Mouse (Mus musculus) ES-E14 (cell line): ENCODE data around the gene Fam160a2. TPM values are rescaled to one million over a fixed set of nuclear protein-coding genes. Genes with fewer than 3 reads are reported as not detected.

ENCODE experiments used
- DNase-seq: peaks from one replicate; pipeline ENCODE4 v3.0.0-alpha.2; 2013; ENCODE audit warnings: low read depth, low spot score
- H3K27ac ChIP-seq: 2 replicates; pipeline ENCODE4 v1.5.1; 2012; ENCODE audit warnings: low read depth, mild to moderate bottlenecking, low read length, moderate library complexity, mixed read lengths; ENCODE audit not compliant: poor library complexity, insufficient read depth, severe bottlenecking
- H3K36me3 ChIP-seq: 2 replicates; pipeline ENCODE4 v1.6.1; 2012; ENCODE audit warnings: mild to moderate bottlenecking, low read length, moderate library complexity, mixed read lengths; ENCODE audit not compliant: control insufficient read depth, poor library complexity, insufficient read depth, severe bottlenecking
- H3K4me1 ChIP-seq, 2 experiments: fragments of 150-350 bp in 1 of 2; sonication (generic) in 1 of 2; 2 replicates each; pipeline ENCODE4 v1.6.1; 2012; ENCODE audit warnings: low read length in 2 of 2, mild to moderate bottlenecking in 1 of 2, mixed read lengths in 1 of 2; ENCODE audit not compliant: control insufficient read depth in 2 of 2, insufficient read depth in 2 of 2, poor library complexity in 1 of 2
- H3K4me3 ChIP-seq, 2 experiments: fragments of 150-350 bp in 1 of 2; sonication (generic) in 1 of 2; 2 replicates each; pipeline ENCODE4 v1.5.1; 2012; ENCODE audit warnings: low read length in 2 of 2, low read depth in 1 of 2, mild to moderate bottlenecking in 1 of 2, mixed read lengths in 1 of 2; ENCODE audit not compliant: insufficient read depth in 1 of 2, poor library complexity in 1 of 2, severe bottlenecking in 1 of 2
- H3K9ac ChIP-seq: 2 replicates; pipeline ENCODE4 v1.6.1; 2012; ENCODE audit warnings: low read depth, mild to moderate bottlenecking, low read length, mixed read lengths; ENCODE audit not compliant: poor library complexity, insufficient read depth, severe bottlenecking
- H3K9me3 ChIP-seq: fragments of 150-350 bp; sonication (generic); 2 replicates; pipeline ENCODE4 v1.6.1; 2012; ENCODE audit warnings: low read depth, mild to moderate bottlenecking, low read length; ENCODE audit not compliant: control insufficient read depth, insufficient read depth
- CHD2 ChIP-seq: IDR thresholded peaks from 2 replicates; pipeline ENCODE4 v1.6.1; 2014; ENCODE audit warnings: mild to moderate bottlenecking, low read depth, low read length, inconsistent platforms
- HCFC1 ChIP-seq: IDR thresholded peaks from 2 replicates; pipeline ENCODE4 v1.6.1; 2012; ENCODE audit warnings: low read length, inconsistent platforms, borderline replicate concordance; ENCODE audit not compliant: insufficient read depth
- MAFK ChIP-seq: IDR thresholded peaks from 2 replicates; pipeline ENCODE4 v1.6.1; 2014; ENCODE audit warnings: mild to moderate bottlenecking, low read depth, low read length, inconsistent platforms; ENCODE audit not compliant: insufficient read depth
- ZC3H11A ChIP-seq: IDR thresholded peaks from 2 replicates; pipeline ENCODE4 v1.6.1; 2012; ENCODE audit warnings: low read depth, mild to moderate bottlenecking, inconsistent platforms, low read length, borderline replicate concordance
- ZNF384 ChIP-seq: IDR thresholded peaks from 2 replicates; pipeline ENCODE4 v1.6.1; 2012; ENCODE audit warnings: low read depth, low read length, inconsistent platforms
- in situ Hi-C, 2 experiments: fragments of 600-800 bp; cut with MboI; formaldehyde crosslinking; loops; one replicate each; pipeline ENCODE4 v1.15.1; 2025; ENCODE audit warnings: low sequenced_read_pairs in 2 of 2, inconsistent platforms in 1 of 2; ENCODE audit not compliant: unreplicated experiment in 2 of 2
- total RNA-seq: library from RNA; depleted of rRNA; stranded (reverse); fragments of 300-350 nt; gene quantifications from 2 replicates; pipeline ENCODE4 v1.2.3, GENCODE M21; 2012

Fam160a2 gene
- total RNA-seq, 1 experiment = 29.9 TPM

- no peak for TF ChIP-seq CHD2
- no peak for TF ChIP-seq ZNF384
- TF ChIP-seq MAFK = no peak
- no peak for TF ChIP-seq HCFC1
- no peak for TF ChIP-seq ZC3H11A
- in situ Hi-C loops = no loop called here
- Histone ChIP-seq H3K9me3 (no peaks in the 10 kb centered on the region), H3K9ac (no peak overlapping the region), H3K27ac (no peak overlapping the region), H3K4me3 (peak overlapping the region; percentile 24 to 26; a peak in 2 of 4 replicates), H3K4me1 (peaks cover 0 to 3% of the 10 kb centered on the region in 2 experiments; a peak in 1 of 4 replicates), H3K36me3 (no peaks in the 10 kb centered on the region)
- no peak for DNase-seq
Observed at GRCm38 (mm10) chr7:105434798-105435197, 34.9 kb upstream of the Fam160a2 start.

DNA sequence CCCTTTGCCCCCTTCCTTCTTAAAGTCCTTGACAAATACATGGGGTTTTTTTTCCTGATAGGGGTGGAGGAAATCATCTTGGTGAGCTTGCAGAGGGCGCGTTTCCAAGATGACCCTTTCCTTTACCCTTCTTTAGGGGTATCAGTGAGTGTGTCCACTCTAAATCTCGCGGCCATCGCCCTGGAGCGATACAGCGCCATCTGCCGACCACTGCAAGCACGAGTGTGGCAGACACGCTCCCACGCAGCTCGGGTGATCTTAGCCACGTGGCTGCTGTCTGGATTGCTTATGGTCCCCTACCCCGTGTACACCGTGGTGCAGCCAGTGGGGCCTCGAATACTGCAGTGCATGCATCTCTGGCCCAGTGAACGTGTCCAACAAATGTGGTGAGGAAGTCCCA is 34.0 kb upstream of the Fam160a2 start:
- in situ Hi-C loops = no loop called here
- TF ChIP-seq HCFC1 = no peak
- no peak for TF ChIP-seq ZNF384
- TF ChIP-seq ZC3H11A = no peak
- TF ChIP-seq CHD2 = no peak
- no peak for TF ChIP-seq MAFK
- Histone ChIP-seq H3K36me3 (no peaks in the 10 kb centered on the region), H3K9ac (no peak overlapping the region), H3K4me1 (peaks cover 0 to 3% of the 10 kb centered on the region in 2 experiments; a peak in 1 of 4 replicates), H3K9me3 (no peaks in the 10 kb centered on the region), H3K27ac (no peak overlapping the region), H3K4me3 (no peak overlapping the region)
- DNase-seq = no peak

GRCm38 (mm10) chr7:105432058-105432457 is 32.2 kb upstream of the Fam160a2 start:
- Histone ChIP-seq H3K9me3 (no peaks in the 10 kb centered on the region), H3K27ac (no peak overlapping the region), H3K36me3 (no peaks in the 10 kb centered on the region), H3K9ac (no peak overlapping the region), H3K4me3 (no peak overlapping the region), H3K4me1 (peaks cover 0 to 3% of the 10 kb centered on the region in 2 experiments; a peak in 1 of 4 replicates)
- in situ Hi-C loops = no loop called here
- TF ChIP-seq MAFK (no peak), ZNF384 (no peak), HCFC1 (no peak), CHD2 (no peak), ZC3H11A (no peak)
- DNase-seq = no peak

DNA sequence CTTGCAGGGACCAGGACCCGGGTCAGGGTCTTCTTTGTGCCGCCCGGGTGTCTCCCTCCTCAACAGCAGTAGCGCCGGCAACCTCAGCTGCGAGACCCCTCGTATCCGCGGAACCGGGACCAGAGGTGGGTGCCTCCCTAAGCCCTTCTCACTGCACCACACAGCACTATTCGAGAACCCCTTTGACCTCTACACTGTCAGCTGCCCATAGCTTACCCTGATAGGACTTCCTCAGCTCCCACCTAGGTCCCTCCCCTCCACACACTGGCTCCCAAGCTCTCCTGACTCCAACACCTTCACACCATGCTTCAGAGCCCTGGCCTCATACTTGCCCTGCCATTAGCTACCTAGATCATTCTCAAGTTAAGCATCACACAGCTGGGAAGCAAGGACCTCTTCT is 26.2 kb upstream of the Fam160a2 start:
- no peak for DNase-seq
- in situ Hi-C loops = no loop called here
- peak overlapping the region; percentile 18; the same call in 1 of the 2 replicates for H3K9ac ChIP-seq

More for the DNA sequence above, 26.2 kb upstream of the Fam160a2 start:
- TF ChIP-seq HCFC1 (no peak), CHD2 (no peak), MAFK (no peak), ZNF384 (no peak), ZC3H11A (no peak)
- peaks cover 0 to 2% of the 10 kb centered on the region in 2 experiments; a peak in 2 of 4 replicates for H3K4me1 ChIP-seq
- peak overlapping the region; percentile 57 to 65 for H3K4me3 ChIP-seq
- H3K27ac ChIP-seq = no peak overlapping the region
- H3K36me3 ChIP-seq = no peaks in the 10 kb centered on the region
- no peaks in the 10 kb centered on the region for H3K9me3 ChIP-seq
